Mouse (Mus musculus) limb, embryonic 14.5 days (tissue): Measurements from ENCODE around the gene Meiob. TPM values are rescaled to one million over a fixed set of nuclear protein-coding genes. Genes with fewer than 3 reads are reported as not detected.

Experiments
- ATAC-seq: fragments of 200-750 bp; cut with Nextera tagmentation; 2 replicates; pipeline ENCODE4 v1.8.0; 2017; ENCODE audit warnings: low read depth, moderate number of reproducible peaks, moderate TSS enrichment; ENCODE audit not compliant: low FRiP score
- DNase-seq: peaks from one replicate; pipeline ENCODE4 v3.0.0-alpha.2; 2015; ENCODE audit warnings: low spot score
- H3K27ac ChIP-seq: fragments of 300-500 bp; sonication (generic); replicated peaks from 2 replicates; pipeline ENCODE4 v1.5.1; 2014; ENCODE audit warnings: low read depth, mild to moderate bottlenecking, low read length, moderate library complexity, mixed read lengths
- H3K27me3 ChIP-seq: fragments of 300-500 bp; sonication (generic); 2 replicates; pipeline ENCODE4 v1.6.1; 2014; ENCODE audit warnings: low read length, mixed read lengths; ENCODE audit not compliant: control insufficient read depth, insufficient read depth
- H3K36me3 ChIP-seq: fragments of 300-500 bp; sonication (generic); 2 replicates; pipeline ENCODE4 v1.6.1; 2014; ENCODE audit warnings: mild to moderate bottlenecking, low read length, moderate library complexity, mixed read lengths; ENCODE audit not compliant: control insufficient read depth, insufficient read depth
- H3K4me1 ChIP-seq: fragments of 300-500 bp; sonication (generic); 2 replicates; pipeline ENCODE4 v1.6.1; 2014; ENCODE audit warnings: antibody characterized with exemption, low read length, mixed read lengths; ENCODE audit not compliant: control insufficient read depth, insufficient read depth
- H3K4me2 ChIP-seq: fragments of 300-500 bp; sonication (generic); replicated peaks from 2 replicates; pipeline ENCODE4 v1.6.1; 2014; ENCODE audit warnings: low read depth, mild to moderate bottlenecking, low read length, moderate library complexity; ENCODE audit not compliant: severe bottlenecking
- H3K4me3 ChIP-seq: fragments of 300-500 bp; sonication (generic); replicated peaks from 2 replicates; pipeline ENCODE4 v1.5.1; 2014; ENCODE audit warnings: low read length
- H3K9ac ChIP-seq: fragments of 300-500 bp; sonication (generic); 2 replicates; pipeline ENCODE4 v1.6.1; 2014; ENCODE audit warnings: mild to moderate bottlenecking, low read depth, low read length, moderate library complexity; ENCODE audit not compliant: severe bottlenecking
- H3K9me3 ChIP-seq: fragments of 300-500 bp; sonication (generic); 2 replicates; pipeline ENCODE4 v1.6.1; 2016; ENCODE audit warnings: low read length; ENCODE audit not compliant: control insufficient read depth
- POLR2A ChIP-seq: fragments of 200-500 bp; IDR thresholded peaks from 2 replicates; pipeline ENCODE4 v1.8.0; 2012; ENCODE audit warnings: inconsistent platforms, mild to moderate bottlenecking, moderate library complexity, borderline replicate concordance; ENCODE audit not compliant: insufficient read depth, insufficient read length; ENCODE audit errors: extremely low read depth
- WGBS: fragments of 180-500 bp; shearing (Covaris S2); extraction: QIAGEN DNeasy Blood & Tissue Kit; methylation state at CpG from one replicate; pipeline ENCODE4 v1.1.7; 2014; 5-methylcytosine and 5-hydroxymethylcytosine counted together
- polyA plus RNA-seq, 2 experiments: library from polyadenylated mRNA; depleted of rRNA in 1 of 2; stranded (reverse) in 1 of 2; unstranded in 1 of 2; fragments of >200 nt; fragmentation: Nextera tagmentation in 1 of 2; extraction: Ambion mirVana in 1 of 2; gene quantifications; 2 replicates each; pipeline versions ENCODE4 v1.2.1 to v1.2.3; 2012 to 2014

Meiob gene
- polyA plus RNA-seq, 2 experiments = not detected

DNA sequence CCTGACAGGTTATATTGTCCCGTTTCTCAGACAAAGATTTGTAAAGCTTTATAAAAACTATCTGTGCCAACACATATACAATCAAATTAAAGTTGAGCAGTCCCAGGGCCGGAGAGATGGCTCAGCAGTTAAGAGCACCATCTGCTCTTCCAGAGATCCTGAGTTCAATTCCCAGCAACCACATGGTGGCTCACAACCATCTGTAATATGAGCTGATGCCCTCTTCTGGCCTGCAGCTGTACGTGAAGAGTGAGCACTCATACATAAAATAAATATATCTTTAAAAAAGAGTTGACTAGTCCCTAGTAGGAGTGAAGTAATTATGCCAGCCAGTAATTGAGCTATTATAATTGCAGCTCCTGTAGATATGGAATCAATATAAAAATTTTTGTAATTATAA lies 3.6 kb upstream of the Meiob start:
- WGBS = 42% methylated on average over 3 of the region's 3 CpGs
- Histone ChIP-seq H3K27ac (no peak overlapping the region), H3K4me2 (no peak overlapping the region), H3K9me3 (no peaks in the 10 kb centered on the region), H3K9ac (no peak overlapping the region), H3K27me3 (peaks cover 12% of the 10 kb centered on the region), H3K4me3 (no peak overlapping the region), H3K4me1 (no peaks in the 10 kb centered on the region), H3K36me3 (no peaks in the 10 kb centered on the region)
- ATAC-seq (no peak), DNase-seq (no peak)
- no peak for TF ChIP-seq POLR2A

DNA sequence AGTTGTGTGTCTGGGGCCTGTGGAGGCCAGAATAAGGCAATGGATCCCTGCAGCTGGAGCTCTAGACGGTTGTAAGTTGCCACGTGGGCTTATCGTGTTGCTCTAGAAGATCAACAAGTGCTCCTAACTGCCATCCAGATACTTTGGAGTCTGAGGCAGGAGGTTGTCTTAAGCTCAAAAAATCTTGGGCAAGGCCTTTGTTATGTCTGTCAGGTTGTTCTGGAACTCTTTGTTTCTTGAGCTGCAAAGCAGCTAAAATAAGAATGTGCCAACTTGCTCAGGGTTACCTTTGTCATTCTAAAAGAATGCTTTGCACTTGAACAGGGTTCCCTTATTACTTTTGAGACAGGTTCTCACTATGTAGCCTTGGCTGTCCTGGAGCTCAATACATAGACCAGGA lies 7.1 kb downstream of the Meiob start:
- Histone ChIP-seq H3K27ac (no peak overlapping the region), H3K36me3 (no peaks in the 10 kb centered on the region), H3K4me1 (no peaks in the 10 kb centered on the region), H3K9ac (no peak overlapping the region), H3K4me3 (no peak overlapping the region), H3K27me3 (no peaks in the 10 kb centered on the region), H3K9me3 (no peaks in the 10 kb centered on the region), H3K4me2 (no peak overlapping the region)
- TF ChIP-seq POLR2A = no peak
- DNase-seq = no peak
- 76% methylated on average over 3 of the region's 3 CpGs for WGBS
- no peak for ATAC-seq

DNA sequence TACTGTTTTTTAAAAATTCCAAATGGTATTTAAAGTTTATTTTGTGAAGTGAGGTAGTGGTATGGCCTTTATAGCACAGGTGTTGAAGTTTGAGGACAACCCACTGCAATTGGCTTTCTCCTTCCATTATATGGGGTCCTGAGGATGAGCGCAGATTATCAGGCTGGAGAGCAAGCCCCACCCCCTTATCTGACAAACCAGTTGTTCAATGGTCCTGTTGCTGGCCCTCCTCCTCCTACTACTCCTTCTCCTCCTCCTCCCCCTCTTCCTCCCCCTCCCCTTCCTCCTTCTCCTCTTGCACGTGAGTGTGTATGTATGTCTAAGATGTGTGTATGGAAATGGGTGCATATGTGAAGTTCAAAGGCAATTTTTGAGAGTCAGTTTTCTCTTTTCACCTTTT lies 8.1 kb downstream of the Meiob start:
- WGBS = 29% methylated on average over 2 of the region's 2 CpGs
- ATAC-seq = no peak

DNA sequence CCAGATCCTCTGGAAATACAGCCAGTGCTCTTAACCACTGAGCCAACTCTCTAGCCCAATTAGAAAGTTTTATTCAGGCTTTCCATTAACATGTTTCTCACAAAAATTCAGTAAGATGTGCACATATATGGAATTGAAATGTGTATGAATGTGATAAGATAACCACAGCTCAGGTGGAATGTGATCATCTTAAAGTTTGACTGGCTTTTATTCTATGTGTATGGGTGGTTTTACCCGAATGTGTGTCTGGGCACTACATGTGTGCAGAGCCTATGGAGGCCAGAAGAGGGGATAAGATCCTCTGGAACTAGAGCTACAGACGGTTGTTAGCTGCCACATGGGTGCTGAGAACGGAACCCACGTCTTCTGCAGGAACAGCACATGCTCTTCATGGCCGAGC lies 11.2 kb downstream of the Meiob start:
- Histone ChIP-seq H3K36me3 (no peaks in the 10 kb centered on the region), H3K9ac (no peak overlapping the region), H3K27me3 (no peaks in the 10 kb centered on the region), H3K4me1 (no peaks in the 10 kb centered on the region), H3K27ac (no peak overlapping the region), H3K4me3 (no peak overlapping the region), H3K4me2 (no peak overlapping the region), H3K9me3 (no peaks in the 10 kb centered on the region)
- DNase-seq (no peak), ATAC-seq (no peak)
- no peak for TF ChIP-seq POLR2A
- 78% methylated on average over 5 of the region's 5 CpGs for WGBS

More for the DNA sequence above, 8.1 kb downstream of the Meiob start:
- no peak overlapping the region for H3K4me2 ChIP-seq
- no peaks in the 10 kb centered on the region for H3K9me3 ChIP-seq
- H3K4me3 ChIP-seq = no peak overlapping the region
- DNase-seq = no peak
- TF ChIP-seq POLR2A = no peak
- H3K27me3 ChIP-seq = no peaks in the 10 kb centered on the region
- no peak overlapping the region for H3K27ac ChIP-seq
- H3K4me1 ChIP-seq = no peaks in the 10 kb centered on the region
- no peak overlapping the region for H3K9ac ChIP-seq
- H3K36me3 ChIP-seq = no peaks in the 10 kb centered on the region

DNA sequence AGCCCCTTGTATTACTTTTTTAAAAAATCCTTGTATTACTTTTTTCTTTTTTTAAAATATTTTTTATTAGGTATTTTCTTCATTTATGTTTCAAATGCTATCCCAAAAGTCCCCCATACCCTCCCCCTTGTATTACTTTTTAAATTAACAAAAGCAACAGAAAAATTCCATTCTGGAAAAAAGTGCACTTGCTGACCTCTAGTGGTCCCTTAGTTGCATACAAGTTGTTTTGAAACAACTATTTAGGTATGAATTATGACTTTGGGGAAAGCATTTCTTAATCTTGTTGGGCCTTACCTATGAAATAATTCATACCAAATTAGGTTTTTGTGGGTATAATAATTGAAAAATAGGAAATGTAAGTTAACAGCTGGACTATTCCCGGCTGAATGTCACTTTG lies 13.4 kb downstream of the Meiob start:
- no peak for TF ChIP-seq POLR2A
- no peaks in the 10 kb centered on the region for H3K27me3 ChIP-seq
- H3K4me3 ChIP-seq = no peak overlapping the region
- DNase-seq (peak; percentile 61), ATAC-seq (no peak)
- no peak overlapping the region for H3K9ac ChIP-seq
- no peak overlapping the region for H3K27ac ChIP-seq
- WGBS = 23% methylated on average over 1 of the region's 1 CpGs
- no peaks in the 10 kb centered on the region for H3K4me1 ChIP-seq
- no peak overlapping the region for H3K4me2 ChIP-seq
- no peaks in the 10 kb centered on the region for H3K36me3 ChIP-seq
- H3K9me3 ChIP-seq = no peaks in the 10 kb centered on the region

DNA sequence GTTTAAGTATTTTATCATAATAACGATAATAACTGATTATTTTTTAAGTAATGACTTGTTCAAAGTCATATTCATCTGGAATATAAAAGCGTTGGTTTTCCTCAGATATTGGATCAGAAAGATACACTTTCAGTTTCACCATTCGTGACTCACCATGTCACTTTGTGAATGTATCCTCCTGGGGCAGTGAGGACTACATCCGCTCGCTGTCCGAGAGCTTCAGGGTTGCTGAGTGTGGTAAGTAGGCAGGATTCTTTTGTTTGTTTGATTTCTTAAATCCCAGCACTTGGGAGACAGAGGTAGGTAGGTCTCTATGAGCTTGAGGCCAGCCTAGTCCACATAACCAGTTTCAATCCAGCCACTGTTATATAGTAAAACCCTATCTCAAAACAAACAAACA lies 14.1 kb downstream of the Meiob start:
- Histone ChIP-seq H3K27me3 (no peaks in the 10 kb centered on the region), H3K9me3 (no peaks in the 10 kb centered on the region), H3K4me3 (no peak overlapping the region), H3K27ac (no peak overlapping the region), H3K4me2 (no peak overlapping the region), H3K9ac (no peak overlapping the region), H3K36me3 (no peaks in the 10 kb centered on the region), H3K4me1 (no peaks in the 10 kb centered on the region)
- WGBS = 61% methylated on average over 6 of the region's 6 CpGs
- no peak for TF ChIP-seq POLR2A
- DNase-seq (no peak), ATAC-seq (no peak)
